Mouse (Mus musculus): ENCODE measurements around the gene Polr3h. TPM values are rescaled to one million over a fixed set of nuclear protein-coding genes. Genes with fewer than 3 reads are reported as not detected.

Gene Polr3h
- polyA plus RNA-seq, 1 experiment from 2014 or later, result 100.0 TPM

DNA sequence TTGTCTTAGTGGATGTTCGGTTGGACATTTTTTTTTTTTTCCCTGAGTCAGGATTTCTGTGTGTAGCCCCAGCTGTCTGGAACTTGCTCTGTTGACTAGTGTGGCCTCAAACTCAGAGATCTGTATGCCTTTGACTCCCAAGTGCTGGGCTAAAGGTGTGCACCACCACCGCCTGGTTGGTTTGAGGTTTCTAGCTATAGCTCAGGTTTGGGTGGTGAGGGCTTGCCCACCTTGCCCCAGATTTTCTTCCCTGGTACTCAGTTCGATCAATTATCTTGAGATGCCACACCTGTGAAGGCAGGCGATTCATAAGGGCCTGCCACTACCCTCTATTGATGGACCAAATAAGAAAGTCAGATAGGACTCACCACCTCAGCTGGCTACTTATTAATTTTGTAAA lies 78.9 kb downstream of the Polr3h start:
- H3K27me3 ChIP-seq (ENCODE audit: control insufficient read depth, insufficient read depth, low read length), result no peaks in the 10 kb centered on the region
- no peaks in the 10 kb centered on the region for H3K4me1 ChIP-seq (replicated peaks; ENCODE audit: control insufficient read depth, insufficient read depth, low read length)
- ATAC-seq (ENCODE audit: low FRiP score), result no peak
- peaks cover 43% of the 10 kb centered on the region for H3K36me3 ChIP-seq (replicated peaks; ENCODE audit: control insufficient read depth, insufficient read depth)
- H3K4me2 ChIP-seq (replicated peaks), result no peak overlapping the region
- no peak for DNase-seq (ENCODE audit: low spot score)
- H3K9me3 ChIP-seq (ENCODE audit: control insufficient read depth, low read length), result no peaks in the 10 kb centered on the region
- no peak overlapping the region for H3K27ac ChIP-seq
- no peak overlapping the region for H3K4me3 ChIP-seq (replicated peaks; ENCODE audit: low read length)
- no peak overlapping the region for H3K9ac ChIP-seq
- WGBS, result 92% methylated on average over 4 of the region's 4 CpGs

GRCm38 (mm10) chr15:81846755-81847154 lies 79.3 kb downstream of the Polr3h start:
- 91% methylated on average over 9 of the region's 9 CpGs for WGBS

DNA sequence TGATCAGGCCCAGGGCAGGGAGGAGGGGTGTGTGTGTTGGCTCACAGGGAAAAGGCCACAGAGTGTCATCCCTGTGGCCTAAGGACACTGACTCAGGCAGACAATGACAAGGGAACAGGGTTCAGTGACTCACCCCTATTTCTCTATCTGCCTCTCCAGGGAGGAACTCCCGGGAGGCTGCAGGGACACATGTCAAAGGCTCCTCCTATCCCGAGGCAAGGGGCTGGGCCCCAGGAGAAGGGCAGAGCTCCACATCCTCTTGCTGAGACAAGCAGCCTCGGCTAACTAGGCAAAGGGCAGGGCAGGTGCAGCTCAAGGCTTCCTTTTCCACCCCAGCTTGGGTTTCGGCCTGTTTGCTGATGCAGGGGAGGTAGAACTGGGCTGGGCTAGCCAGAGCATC lies 80.3 kb downstream of the Polr3h start:
- no peaks in the 10 kb centered on the region for H3K4me1 ChIP-seq (replicated peaks; ENCODE audit: control insufficient read depth, insufficient read depth, low read length)
- no peak overlapping the region for H3K9ac ChIP-seq
- H3K4me3 ChIP-seq (replicated peaks; ENCODE audit: low read length), result no peak overlapping the region
- peaks cover 31% of the 10 kb centered on the region for H3K36me3 ChIP-seq (replicated peaks; ENCODE audit: control insufficient read depth, insufficient read depth)
- no peak for ATAC-seq (ENCODE audit: low FRiP score)
- WGBS, result 34% methylated on average over 4 of the region's 4 CpGs
- no peaks in the 10 kb centered on the region for H3K27me3 ChIP-seq (ENCODE audit: control insufficient read depth, insufficient read depth, low read length)
- H3K27ac ChIP-seq, result no peak overlapping the region
- no peak for DNase-seq (ENCODE audit: low spot score)
- no peaks in the 10 kb centered on the region for H3K9me3 ChIP-seq (ENCODE audit: control insufficient read depth, low read length)
- no peak overlapping the region for H3K4me2 ChIP-seq (replicated peaks)

More at GRCm38 (mm10) chr15:81846755-81847154, 79.3 kb downstream of the Polr3h start:
- DNase-seq (ENCODE audit: low spot score), result no peak
- H3K9ac ChIP-seq, result no peak overlapping the region
- no peaks in the 10 kb centered on the region for H3K27me3 ChIP-seq (ENCODE audit: control insufficient read depth, insufficient read depth, low read length)
- H3K4me3 ChIP-seq (replicated peaks; ENCODE audit: low read length), result no peak overlapping the region
- H3K4me2 ChIP-seq (replicated peaks), result no peak overlapping the region
- no peaks in the 10 kb centered on the region for H3K4me1 ChIP-seq (replicated peaks; ENCODE audit: control insufficient read depth, insufficient read depth, low read length)
- no peaks in the 10 kb centered on the region for H3K9me3 ChIP-seq (ENCODE audit: control insufficient read depth, low read length)
- H3K27ac ChIP-seq, result no peak overlapping the region
- 0 out of 2 replicates have a peak, but pooled peaks have one; percentile 27 for ATAC-seq (ENCODE audit: low FRiP score)
- peaks cover 42% of the 10 kb centered on the region for H3K36me3 ChIP-seq (replicated peaks; ENCODE audit: control insufficient read depth, insufficient read depth)

- Histone ChIP-seq H3K4me3 (replicated peaks; ENCODE audit: low read length) (no peak overlapping the region), H3K9ac (no peak overlapping the region), H3K4me2 (replicated peaks) (no peak overlapping the region), H3K36me3 (replicated peaks; ENCODE audit: control insufficient read depth, insufficient read depth) (peaks cover 25% of the 10 kb centered on the region), H3K9me3 (ENCODE audit: control insufficient read depth, low read length) (no peaks in the 10 kb centered on the region), H3K27me3 (ENCODE audit: control insufficient read depth, insufficient read depth, low read length) (no peaks in the 10 kb centered on the region), H3K27ac (no peak overlapping the region), H3K4me1 (replicated peaks; ENCODE audit: control insufficient read depth, insufficient read depth, low read length) (no peaks in the 10 kb centered on the region)
- WGBS, result 70% methylated on average over 5 of the region's 5 CpGs
- DNase-seq (ENCODE audit: low spot score) (no peak), ATAC-seq (ENCODE audit: low FRiP score) (no peak)
These were observed 80.9 kb downstream of the Polr3h start for GRCm38 (mm10) chr15:81845033-81845625.

DNA sequence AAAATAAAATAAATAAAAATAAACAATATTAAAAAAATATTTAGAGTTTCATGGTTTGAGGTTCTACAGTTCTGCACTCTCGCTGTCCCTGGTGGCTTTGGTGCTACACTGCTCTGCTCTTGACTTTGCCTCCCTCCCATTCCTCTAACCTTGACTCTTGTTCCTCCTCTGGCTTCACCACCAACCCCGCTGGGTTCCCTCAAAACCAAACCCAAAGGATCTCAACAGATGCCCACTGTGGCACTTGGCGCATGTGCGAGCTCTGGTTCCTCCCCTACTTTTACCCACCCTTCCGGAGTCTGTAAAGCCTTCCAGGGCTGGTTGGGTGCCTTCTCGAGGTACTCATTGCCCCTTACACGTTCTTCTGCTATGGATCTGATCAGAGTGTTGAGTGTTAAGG lies 83.8 kb downstream of the Polr3h start:
- no peaks in the 10 kb centered on the region; the same call in 1 of the 2 replicates for H3K36me3 ChIP-seq (replicated peaks; ENCODE audit: control insufficient read depth, insufficient read depth)
- WGBS, result 84% methylated on average over 7 of the region's 7 CpGs
- H3K4me1 ChIP-seq (replicated peaks; ENCODE audit: control insufficient read depth, insufficient read depth, low read length), result peaks cover 7% of the 10 kb centered on the region; the same call in 1 of the 2 replicates
- no peak overlapping the region for H3K9ac ChIP-seq
- H3K27ac ChIP-seq, result no peak overlapping the region
- H3K4me3 ChIP-seq (replicated peaks; ENCODE audit: low read length), result no peak overlapping the region
- H3K27me3 ChIP-seq (ENCODE audit: control insufficient read depth, insufficient read depth, low read length), result no peaks in the 10 kb centered on the region
- no peak overlapping the region for H3K4me2 ChIP-seq (replicated peaks)
- DNase-seq (ENCODE audit: low spot score), result no peak
- no peak for ATAC-seq (ENCODE audit: low FRiP score)
- H3K9me3 ChIP-seq (ENCODE audit: control insufficient read depth, low read length), result no peaks in the 10 kb centered on the region

DNA sequence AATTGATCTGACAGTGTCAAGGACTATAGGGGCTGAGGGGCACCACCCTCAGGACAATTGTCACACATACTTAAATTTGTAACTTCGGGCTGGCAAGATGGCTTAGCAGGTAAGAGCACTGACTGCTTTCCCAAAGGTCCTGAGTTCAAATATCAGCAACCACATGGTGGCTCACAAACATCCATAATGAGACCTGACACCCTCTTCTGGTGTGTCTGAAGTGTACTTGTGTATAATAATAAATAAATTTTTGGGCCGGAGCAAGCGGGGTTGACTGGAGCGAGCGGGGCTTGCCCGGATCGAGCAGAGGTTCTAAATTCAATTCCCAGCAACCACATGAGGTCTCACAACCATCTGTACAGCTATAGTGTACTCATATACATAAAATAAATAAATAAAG lies 85.7 kb downstream of the Polr3h start:
- no peak for DNase-seq (ENCODE audit: low spot score)
- no peak for ATAC-seq (ENCODE audit: low FRiP score)
- no peak overlapping the region for H3K4me3 ChIP-seq (replicated peaks; ENCODE audit: low read length)
- no peaks in the 10 kb centered on the region for H3K9me3 ChIP-seq (ENCODE audit: control insufficient read depth, low read length)
- no peak overlapping the region for H3K4me2 ChIP-seq (replicated peaks)
- H3K27me3 ChIP-seq (ENCODE audit: control insufficient read depth, insufficient read depth, low read length), result no peaks in the 10 kb centered on the region
- H3K9ac ChIP-seq, result no peak overlapping the region
- WGBS, result 92% methylated on average over 7 of the region's 7 CpGs
- no peaks in the 10 kb centered on the region for H3K36me3 ChIP-seq (replicated peaks; ENCODE audit: control insufficient read depth, insufficient read depth)
- H3K27ac ChIP-seq, result no peak overlapping the region
- H3K4me1 ChIP-seq (replicated peaks; ENCODE audit: control insufficient read depth, insufficient read depth, low read length), result peaks cover 10% of the 10 kb centered on the region; the same call in 1 of the 2 replicates

DNA sequence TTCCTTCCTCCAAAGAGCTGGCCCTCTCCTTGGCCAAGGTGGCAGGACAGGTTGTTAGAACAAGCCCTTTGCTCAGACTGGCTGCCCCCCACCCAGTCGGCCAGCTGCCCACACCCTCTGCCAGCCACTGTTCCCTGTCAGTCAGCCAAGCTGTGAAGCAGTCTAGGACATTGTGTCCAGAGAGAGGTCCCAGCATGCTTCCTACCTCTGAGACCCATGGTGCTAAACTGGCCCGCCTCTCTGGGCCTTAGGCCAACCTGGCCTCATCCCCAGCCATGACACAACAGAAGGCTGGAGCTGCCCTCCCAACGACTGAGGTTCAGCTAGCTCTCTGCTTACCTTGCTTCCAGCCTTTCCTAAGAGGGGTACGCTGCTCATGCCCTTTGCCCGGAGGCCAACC lies 86.4 kb downstream of the Polr3h start:
- DNase-seq (ENCODE audit: low spot score) (peak; percentile 69), ATAC-seq (ENCODE audit: low FRiP score) (peak; percentile 75; the same call in 1 of the 2 replicates)
- Histone ChIP-seq H3K4me2 (replicated peaks) (no peak overlapping the region), H3K4me3 (replicated peaks; ENCODE audit: low read length) (no peak overlapping the region), H3K9ac (no peak overlapping the region), H3K27me3 (ENCODE audit: control insufficient read depth, insufficient read depth, low read length) (no peaks in the 10 kb centered on the region), H3K36me3 (replicated peaks; ENCODE audit: control insufficient read depth, insufficient read depth) (no peaks in the 10 kb centered on the region), H3K9me3 (ENCODE audit: control insufficient read depth, low read length) (no peaks in the 10 kb centered on the region), H3K4me1 (replicated peaks; ENCODE audit: control insufficient read depth, insufficient read depth, low read length) (peaks cover 10% of the 10 kb centered on the region; the same call in 1 of the 2 replicates), H3K27ac (peak overlapping the region; percentile 26; the same call in 1 of the 2 replicates)
- WGBS, result 62% methylated on average over 5 of the region's 5 CpGs

DNA sequence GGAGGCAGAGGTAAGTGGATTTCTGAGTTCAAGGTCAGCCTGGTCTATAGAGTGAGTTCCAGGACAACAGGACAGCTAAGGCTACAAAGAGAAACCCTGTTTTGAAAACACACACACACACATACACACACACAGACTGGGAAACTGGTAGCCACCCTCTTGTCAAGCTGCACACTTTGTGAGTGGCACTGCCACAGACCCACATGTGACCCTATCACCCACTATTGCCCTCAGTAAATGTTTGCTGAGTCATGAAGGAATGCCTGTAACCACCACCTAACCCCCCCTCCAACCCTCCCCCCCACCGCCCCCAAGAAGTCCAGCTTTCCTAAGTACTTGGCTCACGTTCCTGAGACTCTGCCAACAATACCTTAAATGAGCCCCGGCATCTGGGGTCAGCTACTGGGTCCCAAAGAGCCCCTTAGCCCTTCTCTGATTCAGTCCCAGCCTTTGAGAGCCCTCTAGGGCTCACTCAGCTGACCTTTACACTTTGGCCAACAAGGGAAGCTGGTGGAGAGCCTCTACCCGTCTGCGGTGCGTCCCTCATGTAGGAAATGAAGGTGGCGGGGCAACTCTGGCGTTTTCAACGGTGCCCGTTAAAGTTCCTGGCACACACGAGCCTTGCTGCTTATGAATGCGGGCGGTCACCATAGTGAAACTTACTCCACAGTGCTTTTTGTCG lies 87.3 kb downstream of the Polr3h start:
- DNase-seq (ENCODE audit: low spot score), result no peak

More for the DNA sequence above, 87.3 kb downstream of the Polr3h start:
- Histone ChIP-seq H3K9ac (no peak overlapping the region), H3K27ac (no peak overlapping the region), H3K9me3 (ENCODE audit: control insufficient read depth, low read length) (no peaks in the 10 kb centered on the region), H3K36me3 (replicated peaks; ENCODE audit: control insufficient read depth, insufficient read depth) (no peaks in the 10 kb centered on the region), H3K27me3 (ENCODE audit: control insufficient read depth, insufficient read depth, low read length) (no peaks in the 10 kb centered on the region), H3K4me3 (replicated peaks; ENCODE audit: low read length) (no peak overlapping the region), H3K4me2 (replicated peaks) (no peak overlapping the region), H3K4me1 (replicated peaks; ENCODE audit: control insufficient read depth, insufficient read depth, low read length) (peaks cover 10% of the 10 kb centered on the region; the same call in 1 of the 2 replicates)
- ATAC-seq (ENCODE audit: low FRiP score), result no peak
- 71% methylated on average over 14 of the region's 14 CpGs for WGBS

All from hindbrain, embryonic 14.5 days (tissue).